Mouse (Mus musculus) layer of hippocampus, adult 2 months (tissue): ENCODE measurements around the gene Ftl1. TPM values are rescaled to one million over a fixed set of nuclear protein-coding genes. Genes with fewer than 3 reads are reported as not detected.

Experiments used
- DNase-seq, 2 experiments: peaks; one replicate each; pipeline ENCODE4 v3.0.0; 2022; ENCODE audit warnings: low spot score in 2 of 2
- H3K27ac ChIP-seq: fragments of 200-600 bp; 2 replicates; pipeline ENCODE4 v1.8.1; 2022
- H3K4me3 ChIP-seq: fragments of 200-600 bp; 2 replicates; pipeline ENCODE4 v1.8.1; 2022; ENCODE audit warnings: mild to moderate bottlenecking
- CTCF ChIP-seq: fragments of 200-600 bp; conservative IDR thresholded peaks from 2 replicates; pipeline ENCODE4 v1.8.1; 2022; ENCODE audit warnings: antibody characterized with exemption, mild to moderate bottlenecking, moderate library complexity
- total RNA-seq, 2 experiments: library from RNA; stranded (reverse); gene quantifications; 2 replicates each; pipeline ENCODE4 v1.2.3; 2021

The Ftl1 gene
- total RNA-seq, 2 experiments from 2014 or later = 186 to 204 TPM

- no peak overlapping the region for H3K4me3 ChIP-seq
- no peak overlapping the region for H3K27ac ChIP-seq
- DNase-seq = no peak
- TF ChIP-seq CTCF = no peak
Measured at GRCm38 (mm10) chr7:45436444-45436843, 23.2 kb downstream of the Ftl1 start.

- DNase-seq = no peak
- peak overlapping the region; percentile 69 for H3K4me3 ChIP-seq
- no peak for TF ChIP-seq CTCF
- H3K27ac ChIP-seq = peak overlapping the region; percentile 89
Measured at GRCm38 (mm10) chr7:45435038-45435437, 24.6 kb downstream of the Ftl1 start.

- DNase-seq = peak; percentile 100
- peak; percentile 76 for TF ChIP-seq CTCF
- peak within 1 kb of the TSS; percentile 92 for H3K4me3 ChIP-seq
- H3K27ac ChIP-seq = peak within 1 kb of the TSS; percentile 89
Measured at GRCm38 (mm10) chr7:45434203-45435015, 25.3 kb downstream of the Ftl1 start, which contains the start of gene Gys1. Gene Gys1 (plus strand): TSS chr7:45434844.

- DNase-seq = no peak
- Histone ChIP-seq H3K27ac (peak overlapping the region; percentile 88), H3K4me3 (peak overlapping the region; percentile 92)
- no peak for TF ChIP-seq CTCF
Measured at GRCm38 (mm10) chr7:45433835-45434202, 25.9 kb downstream of the Ftl1 start.

- no peak for TF ChIP-seq CTCF
- DNase-seq = no peak
- Histone ChIP-seq H3K4me3 (no peak overlapping the region), H3K27ac (no peak overlapping the region)
Measured at GRCm38 (mm10) chr7:45426556-45426955, 33.1 kb downstream of the Ftl1 start.

- no peak overlapping the region for H3K27ac ChIP-seq
- no peak overlapping the region for H3K4me3 ChIP-seq
- TF ChIP-seq CTCF = no peak
- DNase-seq = no peak
Measured at GRCm38 (mm10) chr7:45421194-45421593, 38.5 kb downstream of the Ftl1 start.

GRCm38 (mm10) chr7:45420615-45420919 is 39.1 kb downstream of the Ftl1 start, which contains the start of gene Lhb:
Gene Lhb (plus strand): TSS chr7:45420820.
- Histone ChIP-seq H3K27ac (no peak within 1 kb of the TSS), H3K4me3 (no peak within 1 kb of the TSS)
- DNase-seq = no peak
- no peak for TF ChIP-seq CTCF

- Histone ChIP-seq H3K4me3 (no peak overlapping the region), H3K27ac (no peak overlapping the region)
- TF ChIP-seq CTCF = no peak
- no peak for DNase-seq
Measured at GRCm38 (mm10) chr7:45419859-45420614, 39.6 kb downstream of the Ftl1 start.

GRCm38 (mm10) chr7:45417962-45418492 is 41.7 kb downstream of the Ftl1 start:
- no peak for DNase-seq
- Histone ChIP-seq H3K27ac (no peak overlapping the region), H3K4me3 (no peak overlapping the region)
- TF ChIP-seq CTCF = no peak

- H3K4me3 ChIP-seq = peak overlapping the region; percentile 41
- H3K27ac ChIP-seq = no peak overlapping the region
- TF ChIP-seq CTCF = no peak
- DNase-seq = no peak
Measured at GRCm38 (mm10) chr7:45415636-45416035, 44.0 kb downstream of the Ftl1 start.

GRCm38 (mm10) chr7:45414740-45415224 is 44.9 kb downstream of the Ftl1 start:
- Histone ChIP-seq H3K27ac (no peak overlapping the region), H3K4me3 (no peak overlapping the region)
- no peak for TF ChIP-seq CTCF
- no peak for DNase-seq

GRCm38 (mm10) chr7:45413864-45414739 is 45.6 kb downstream of the Ftl1 start:
- H3K27ac ChIP-seq = no peak overlapping the region
- no peak for TF ChIP-seq CTCF
- peak overlapping the region; percentile 50 for H3K4me3 ChIP-seq
- DNase-seq = no peak
